Mouse (Mus musculus): Measurements from ENCODE around the gene Nt5dc1. TPM values are rescaled to one million over a fixed set of nuclear protein-coding genes. Genes with fewer than 3 reads are reported as not detected.
"Not testable (repeated sequence)": the region's sequence is repeated elsewhere in the genome, so short reads cannot be mapped to it uniquely, and the experiment has no call there.

Nt5dc1 gene
- total RNA-seq, 1 experiment from 2014 or later, result 27.9 TPM

DNA sequence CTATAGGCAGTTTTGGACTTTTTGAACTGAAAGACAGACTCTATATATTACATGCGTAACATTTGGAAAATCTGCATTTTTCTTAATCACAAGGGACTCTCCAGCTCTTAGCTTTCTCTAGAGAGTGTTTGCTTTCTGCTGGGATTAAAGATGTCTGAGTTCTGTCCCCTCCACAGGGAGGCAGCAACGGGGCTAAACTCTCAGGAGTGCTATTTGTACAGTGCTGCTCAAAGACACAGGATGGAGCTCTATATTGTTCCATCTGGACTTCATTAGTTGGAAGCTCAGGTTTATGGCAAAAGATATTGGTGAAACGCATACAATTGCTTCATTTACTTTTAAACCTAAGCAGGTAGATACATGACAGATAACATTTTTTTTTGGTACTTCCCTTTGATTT, 105.8 kb downstream of the Nt5dc1 start:
- DNase-seq, result no peak

DNA sequence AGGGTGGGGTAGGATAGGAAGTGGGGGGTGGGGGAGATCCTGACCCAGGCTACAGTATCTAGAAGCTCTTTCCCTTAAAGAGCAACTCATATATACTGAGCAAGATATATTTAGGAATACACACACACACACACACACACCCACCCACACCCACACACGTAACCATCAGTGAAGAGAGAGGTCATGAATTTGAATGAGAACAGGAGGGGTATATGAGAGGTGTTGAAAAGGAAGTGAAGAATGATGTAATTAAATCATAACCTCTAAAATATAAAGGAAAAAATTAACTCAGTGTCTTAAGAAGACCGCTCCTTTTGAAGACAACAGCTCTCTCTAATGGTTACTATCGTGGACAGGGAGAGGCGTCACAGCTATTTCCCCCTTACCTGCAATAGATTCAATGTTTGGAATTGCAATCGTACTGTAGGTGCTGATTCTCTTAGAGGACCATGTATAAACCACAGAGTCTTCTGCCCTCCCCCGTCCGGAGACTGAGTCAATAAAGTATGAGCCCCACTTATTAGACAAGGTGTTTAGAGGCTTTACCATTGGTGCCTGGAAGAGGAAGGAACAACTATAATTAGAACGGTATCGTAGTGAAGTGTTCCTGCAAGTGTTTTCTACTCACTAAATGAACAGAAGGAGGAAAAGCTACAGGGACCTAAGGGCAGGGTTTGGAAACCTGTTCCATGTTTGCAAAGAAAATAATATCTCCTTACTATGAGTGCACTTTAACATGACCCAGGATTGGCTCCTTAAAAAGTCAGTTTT, 108.3 kb downstream of the Nt5dc1 start:
- no peak for DNase-seq

DNA sequence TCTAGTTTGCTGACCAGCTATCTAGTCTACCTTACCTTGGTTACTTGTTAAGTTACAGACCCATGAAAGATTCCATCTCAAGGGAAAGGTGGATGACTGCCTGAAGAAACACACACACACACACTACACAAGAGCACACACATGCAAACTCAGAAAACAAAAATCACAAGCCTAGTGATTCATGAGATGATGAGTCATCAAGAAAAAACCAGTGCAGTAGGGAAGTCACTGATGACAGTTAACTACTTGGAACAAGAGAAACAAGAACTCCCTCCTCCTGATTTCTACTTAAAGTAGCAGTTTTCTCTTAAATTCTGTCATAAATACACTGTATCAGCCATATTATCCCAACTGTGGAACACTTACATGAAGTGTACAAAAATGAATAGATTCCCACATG, 111.3 kb downstream of the Nt5dc1 start:
- DNase-seq, result no peak

DNA sequence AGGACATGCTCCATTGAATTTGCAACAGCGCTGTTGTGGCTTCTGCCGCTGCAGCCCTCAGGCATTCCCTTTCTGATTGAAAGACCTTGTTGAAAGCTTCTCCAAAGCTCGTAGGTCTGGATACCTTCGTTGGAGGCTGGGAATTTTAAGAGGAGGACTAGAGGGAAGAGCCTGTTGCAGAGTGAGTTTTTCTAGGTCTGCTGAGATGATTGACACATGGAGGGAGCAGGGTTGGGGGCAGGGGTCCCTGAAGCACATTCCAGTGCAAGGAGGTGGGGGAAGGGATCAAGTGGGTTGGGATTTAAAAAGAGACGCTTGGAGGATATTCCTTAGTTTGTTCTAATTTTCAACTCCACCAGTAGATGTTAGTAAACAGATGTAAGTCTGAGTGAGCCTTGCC, 118.0 kb downstream of the Nt5dc1 start:
- no peak for DNase-seq

DNA sequence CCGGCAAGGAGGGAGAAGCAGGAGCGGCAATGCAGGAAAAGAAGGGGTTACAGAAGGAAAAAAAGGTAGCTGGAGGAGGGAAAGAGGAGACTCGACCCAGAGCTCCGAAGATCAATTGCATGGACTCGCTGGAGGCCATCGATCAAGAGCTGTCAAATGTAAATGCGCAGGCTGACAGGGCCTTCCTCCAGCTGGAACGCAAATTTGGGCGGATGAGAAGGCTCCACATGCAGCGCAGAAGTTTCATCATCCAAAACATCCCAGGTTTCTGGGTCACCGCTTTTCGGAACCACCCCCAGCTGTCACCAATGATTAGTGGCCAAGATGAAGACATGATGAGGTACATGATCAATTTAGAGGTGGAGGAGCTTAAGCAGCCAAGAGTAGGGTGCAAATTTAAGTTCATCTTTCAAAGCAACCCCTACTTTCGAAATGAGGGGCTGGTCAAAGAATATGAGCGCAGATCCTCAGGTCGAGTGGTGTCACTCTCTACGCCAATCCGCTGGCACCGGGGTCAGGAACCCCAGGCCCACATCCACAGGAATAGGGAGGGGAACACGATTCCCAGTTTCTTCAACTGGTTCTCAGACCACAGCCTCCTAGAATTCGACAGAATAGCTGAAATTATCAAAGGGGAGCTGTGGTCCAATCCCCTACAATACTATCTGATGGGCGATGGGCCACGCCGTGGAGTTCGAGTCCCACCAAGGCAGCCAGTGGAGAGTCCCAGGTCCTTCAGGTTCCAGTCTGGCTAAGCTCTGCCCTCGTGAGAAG, 120.2 kb downstream of the Nt5dc1 start:
- no peak for DNase-seq

DNA sequence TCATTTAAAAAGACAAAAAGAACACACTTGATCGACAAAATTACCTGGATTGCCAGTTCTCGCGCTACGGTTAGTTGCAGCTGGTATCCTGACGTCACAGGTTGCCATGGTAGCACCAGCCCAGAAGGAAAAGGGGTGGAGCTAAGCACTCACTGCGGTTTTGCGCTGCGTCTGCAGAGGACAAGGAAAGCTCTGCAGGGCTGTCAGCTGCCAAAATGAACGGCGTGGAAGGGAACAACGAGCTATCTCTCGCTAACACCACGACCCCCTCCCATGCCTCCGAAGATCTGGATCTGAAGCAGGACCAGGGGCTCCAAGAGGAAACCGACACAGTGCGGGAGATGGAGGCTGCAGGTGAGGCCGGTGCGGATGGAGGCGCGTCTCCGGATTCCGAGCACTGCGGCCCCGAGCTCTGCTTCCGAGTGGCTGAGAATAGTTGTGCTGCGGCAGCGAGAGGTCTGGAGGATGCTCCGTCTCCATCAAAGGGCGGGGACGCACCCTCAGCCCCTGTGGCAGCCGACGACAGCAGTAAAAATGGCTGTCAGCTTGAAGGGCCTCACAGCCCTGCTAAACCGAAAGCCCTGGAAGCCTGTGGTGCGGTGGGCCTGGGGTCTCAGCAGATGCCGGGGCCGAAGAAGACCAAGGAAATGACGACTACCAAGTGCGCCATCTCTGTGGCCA, 120.9 kb downstream of the Nt5dc1 start, which contains the start of gene Tspyl4:
Gene Tspyl4, plus strand, starts transcription at position 144 of the 681 bp plus-strand sequence.
- peak; percentile 89 for DNase-seq

DNA sequence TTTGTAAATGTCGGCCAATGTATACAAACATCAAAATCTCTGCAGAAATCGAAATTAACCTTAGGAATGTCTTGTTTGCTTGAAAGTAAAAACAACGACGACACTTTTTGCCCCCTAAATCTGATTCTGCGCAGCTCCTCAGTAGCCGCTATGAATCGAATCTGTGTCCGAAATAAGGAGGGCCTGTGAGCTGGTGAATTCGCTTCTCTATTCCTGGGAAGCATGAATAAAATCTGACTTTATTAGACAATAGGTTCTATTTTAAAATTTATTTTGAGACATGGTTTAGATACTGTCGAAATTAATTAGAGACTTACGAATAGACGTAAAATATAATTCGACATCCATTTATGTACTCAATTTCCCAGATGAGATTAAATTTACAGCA, 121.4 kb downstream of the Nt5dc1 start:
- no peak for DNase-seq

DNA sequence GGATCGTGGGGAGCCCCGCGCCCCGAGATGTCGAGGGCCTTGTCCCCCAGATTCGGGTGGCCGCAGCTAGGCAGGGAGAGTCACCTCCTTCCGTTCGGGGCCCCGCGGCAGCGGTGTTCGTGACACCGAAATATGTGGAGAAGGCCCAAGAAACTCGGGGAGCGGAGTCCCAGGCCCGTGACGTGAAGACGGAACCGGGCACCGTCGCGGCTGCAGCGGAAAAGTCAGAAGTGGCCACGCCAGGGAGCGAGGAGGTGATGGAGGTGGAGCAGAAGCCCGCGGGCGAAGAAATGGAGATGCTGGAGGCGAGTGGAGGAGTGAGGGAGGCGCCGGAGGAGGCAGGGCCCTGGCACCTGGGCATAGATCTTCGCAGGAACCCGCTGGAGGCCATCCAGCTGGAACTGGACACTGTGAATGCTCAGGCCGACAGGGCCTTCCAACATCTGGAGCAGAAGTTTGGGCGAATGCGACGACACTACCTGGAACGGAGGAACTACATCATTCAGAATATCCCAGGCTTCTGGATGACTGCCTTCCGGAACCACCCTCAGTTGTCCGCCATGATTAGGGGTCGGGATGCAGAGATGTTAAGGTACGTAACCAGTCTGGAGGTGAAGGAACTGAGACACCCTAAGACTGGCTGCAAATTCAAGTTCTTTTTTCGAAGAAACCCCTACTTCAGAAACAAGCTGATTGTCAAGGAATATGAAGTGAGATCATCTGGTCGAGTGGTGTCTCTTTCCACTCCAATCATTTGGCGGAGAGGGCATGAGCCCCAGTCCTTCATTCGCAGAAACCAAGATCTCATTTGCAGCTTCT, 135.7 kb downstream of the Nt5dc1 start:
- DNase-seq, result peak; percentile 62

DNA sequence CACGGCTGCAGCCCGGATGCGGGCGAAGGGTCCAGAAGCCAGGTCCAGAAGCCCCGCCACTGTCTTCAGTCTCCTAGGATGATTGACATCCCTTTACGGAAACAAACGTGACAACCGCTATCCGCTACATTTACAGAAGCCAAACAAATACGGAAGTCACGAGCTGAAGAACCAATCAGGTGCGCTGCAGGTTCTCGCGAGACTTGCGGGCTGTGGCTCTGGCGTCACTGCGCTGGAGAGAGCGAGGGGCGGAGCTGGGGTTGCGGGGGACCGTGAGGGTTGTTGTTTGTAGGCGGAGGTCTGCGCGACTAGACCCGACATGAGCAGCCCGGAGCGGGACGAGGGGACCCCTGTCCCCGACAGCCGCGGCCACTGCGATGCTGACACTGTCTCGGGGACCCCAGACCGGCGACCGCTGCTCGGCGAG, 136.4 kb downstream of the Nt5dc1 start, which contains the start of gene Tspyl1:
Gene Tspyl1, plus strand, starts transcription at position 229 of the 427 bp plus-strand sequence.
- peak; percentile 98 for DNase-seq

DNA sequence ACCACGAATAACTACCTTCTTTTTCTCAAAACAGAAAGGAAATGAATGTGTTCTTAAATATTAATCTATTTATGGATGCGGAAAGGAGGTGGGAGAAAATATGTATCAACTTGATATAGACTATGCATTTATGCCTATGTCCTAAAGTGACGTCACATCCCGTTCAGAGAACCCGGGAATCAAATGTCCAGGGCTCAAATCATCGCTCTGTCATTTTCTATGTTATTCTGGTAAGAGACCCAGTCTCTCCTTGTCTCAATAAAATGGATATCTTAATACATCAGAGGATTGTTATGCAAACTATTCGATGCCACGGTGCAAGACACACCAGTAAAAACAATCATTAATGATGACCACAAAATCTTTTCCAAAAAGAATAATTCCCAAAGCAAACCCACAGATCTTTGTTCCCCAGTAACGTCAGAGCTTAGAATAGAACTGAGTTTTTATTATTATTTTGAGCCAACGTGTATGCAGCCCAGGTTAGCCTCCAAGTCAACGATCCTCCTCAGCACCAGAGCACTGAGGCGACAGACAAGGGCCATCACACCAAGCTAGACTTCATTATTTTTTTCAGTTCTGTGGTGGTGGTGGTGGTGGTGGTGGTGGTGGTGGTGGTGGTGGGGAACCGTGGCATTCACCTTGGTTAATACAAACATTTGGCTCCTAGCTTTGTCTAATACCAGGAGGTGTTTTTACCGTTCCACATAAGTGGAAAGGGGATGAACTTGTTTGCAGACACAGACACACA, 137.0 kb downstream of the Nt5dc1 start:
- no peak for DNase-seq

DNA sequence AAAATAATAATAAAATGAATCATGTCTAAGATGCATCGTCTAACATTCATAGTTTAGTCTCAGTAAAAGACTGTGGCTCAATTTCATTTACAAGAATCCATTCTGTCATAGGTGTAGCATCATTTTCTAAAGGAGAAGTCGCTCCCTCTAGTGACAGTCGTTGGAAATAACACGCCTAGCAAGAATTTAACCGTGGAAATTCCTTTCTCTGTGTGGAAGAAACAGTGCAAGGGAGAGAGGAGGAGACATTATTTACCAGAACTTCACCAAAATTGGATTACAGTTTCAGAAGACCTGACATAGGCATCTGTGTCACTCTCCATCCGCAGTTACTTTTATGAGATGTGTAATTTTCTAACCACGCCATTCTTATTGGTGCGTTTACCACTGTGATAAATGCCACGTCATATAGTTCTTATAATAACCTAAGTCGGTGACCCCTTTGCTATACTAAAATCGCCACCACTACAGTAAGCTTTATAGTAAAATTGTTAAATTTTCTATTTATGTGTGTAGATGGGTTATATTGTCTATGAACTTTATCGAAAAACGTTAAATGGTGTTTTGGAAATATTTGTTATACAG, 137.7 kb downstream of the Nt5dc1 start:
- no peak for DNase-seq

DNA sequence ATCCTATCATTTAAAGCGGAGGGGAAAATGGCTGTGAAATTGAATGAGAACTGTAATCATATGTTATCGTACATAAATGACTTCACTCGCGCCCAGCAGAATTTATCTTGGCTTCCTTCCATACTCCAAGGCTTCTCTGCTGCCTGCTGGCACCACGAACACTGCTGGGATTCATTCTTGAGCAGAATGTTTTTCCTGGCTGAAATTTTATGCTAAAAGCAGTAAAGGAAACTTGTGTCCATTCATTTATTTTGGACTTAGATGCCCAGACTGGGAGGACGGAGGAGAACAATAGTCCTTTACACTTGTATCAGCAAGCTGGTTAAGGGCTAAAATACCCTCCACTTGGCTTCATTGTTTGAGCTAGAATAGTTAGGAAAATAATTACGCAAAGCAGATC, 146.7 kb downstream of the Nt5dc1 start:
- DNase-seq, result no peak

DNA sequence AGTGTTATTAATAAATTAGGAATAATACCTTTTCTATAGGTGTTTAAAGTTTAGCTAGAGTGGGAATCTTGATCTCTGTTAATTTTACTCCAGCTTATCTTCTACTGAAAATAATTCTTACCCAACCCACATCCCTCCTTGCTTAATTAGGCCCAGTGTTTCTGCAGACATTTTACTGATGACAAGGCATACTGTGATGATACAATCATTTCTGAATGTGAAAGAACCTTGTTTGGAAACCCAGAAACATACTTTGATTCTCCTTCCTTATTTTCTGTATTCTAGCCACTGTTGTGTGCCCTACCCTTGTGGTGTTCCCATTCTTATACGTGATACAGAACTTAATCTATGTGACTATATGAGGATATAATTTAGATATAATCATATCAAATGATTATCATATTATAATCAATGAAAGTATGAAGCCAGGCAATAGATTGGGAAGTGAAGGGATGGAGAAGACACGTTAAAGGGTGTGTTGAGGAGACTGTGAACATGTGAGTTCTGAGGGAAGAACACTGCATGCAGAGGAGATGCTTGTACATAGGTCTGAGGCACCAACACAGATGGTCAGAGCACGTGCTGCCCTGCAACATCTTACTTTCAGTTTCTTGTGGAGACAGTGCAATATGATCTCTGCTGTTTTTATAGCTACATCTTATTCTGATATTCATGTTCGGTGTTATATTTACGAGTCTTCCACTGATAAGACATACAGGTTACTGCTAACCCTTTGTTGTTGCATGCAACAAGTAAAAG, 150.9 kb downstream of the Nt5dc1 start:
- DNase-seq, result no peak

DNA sequence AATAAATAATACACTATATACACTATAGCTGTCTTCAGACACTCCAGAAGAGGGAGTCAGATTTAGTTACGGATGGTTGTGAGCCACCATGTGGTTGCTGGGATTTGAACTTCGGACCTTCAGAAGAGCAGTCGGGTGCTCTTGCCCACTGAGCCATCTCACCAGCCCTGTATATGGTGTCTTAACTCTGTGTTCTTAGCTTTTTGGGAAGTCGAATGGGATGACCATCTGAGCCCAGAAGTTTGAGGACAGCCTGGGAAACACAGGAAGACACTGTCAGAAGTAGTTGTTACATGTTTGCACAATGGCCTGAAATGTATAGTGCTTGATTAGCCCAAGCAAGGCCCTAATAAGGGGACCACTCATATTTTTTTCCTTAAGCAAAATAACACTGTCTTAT, 153.2 kb downstream of the Nt5dc1 start:
- no peak for DNase-seq

DNA sequence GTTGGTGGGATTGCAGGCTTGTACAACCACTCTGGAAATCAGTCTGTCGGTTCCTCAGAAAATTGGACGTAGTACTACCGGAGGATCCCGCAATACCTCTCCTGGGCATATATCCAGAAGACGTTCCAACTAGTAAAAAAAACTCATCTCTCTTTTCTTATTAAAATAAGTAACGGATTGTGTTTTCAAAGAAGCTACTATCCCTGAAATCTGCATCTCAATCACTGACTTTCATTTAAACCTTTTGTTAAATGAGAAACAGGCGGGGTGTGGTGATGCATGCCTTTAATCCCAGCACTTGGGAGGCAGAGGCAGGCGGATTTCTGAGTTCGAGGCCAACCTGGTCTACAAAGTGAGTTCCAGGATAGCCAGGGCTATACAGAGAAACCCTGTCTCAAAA, 165.5 kb downstream of the Nt5dc1 start:
- DNase-seq, result not testable (repeated sequence)

DNA sequence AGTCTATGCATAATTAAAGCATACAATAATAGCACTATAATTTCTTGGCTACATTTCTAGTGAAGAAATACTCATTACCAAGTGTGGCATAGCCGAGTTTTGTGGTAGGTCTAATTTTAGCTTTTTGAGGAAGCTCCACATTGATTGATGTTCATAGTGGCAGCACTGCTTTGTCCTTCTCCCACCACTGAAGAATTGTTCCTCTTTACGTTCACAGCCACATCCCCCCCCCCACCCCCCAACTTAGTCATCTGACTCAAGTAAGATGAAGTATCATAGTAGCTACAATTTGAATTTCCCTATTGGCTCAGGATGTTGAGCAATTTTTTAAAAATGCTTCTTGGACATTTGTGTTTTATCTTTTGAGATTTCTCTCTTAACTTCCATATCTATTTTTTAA, 168.8 kb downstream of the Nt5dc1 start:
- DNase-seq, result no peak

DNA sequence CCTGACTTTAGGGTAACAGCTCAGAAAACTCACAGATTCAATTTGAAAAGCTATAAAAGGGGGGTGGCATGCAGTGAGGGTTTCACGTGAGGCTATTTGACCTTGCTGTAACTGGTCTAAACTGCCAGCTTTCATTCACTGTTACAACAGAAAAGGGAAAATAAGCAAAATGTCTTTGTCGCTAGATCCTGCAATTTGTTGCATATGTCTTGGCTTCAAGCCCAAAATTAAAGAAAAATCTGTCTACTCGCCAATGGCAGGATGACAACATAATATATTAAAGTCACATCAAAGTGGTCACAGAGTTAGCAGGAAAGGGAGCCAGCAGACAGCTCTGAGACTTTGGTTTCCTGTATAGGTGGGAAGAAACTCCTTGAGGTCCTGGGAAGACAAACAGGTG, 170.6 kb downstream of the Nt5dc1 start:
- no peak for DNase-seq

DNA sequence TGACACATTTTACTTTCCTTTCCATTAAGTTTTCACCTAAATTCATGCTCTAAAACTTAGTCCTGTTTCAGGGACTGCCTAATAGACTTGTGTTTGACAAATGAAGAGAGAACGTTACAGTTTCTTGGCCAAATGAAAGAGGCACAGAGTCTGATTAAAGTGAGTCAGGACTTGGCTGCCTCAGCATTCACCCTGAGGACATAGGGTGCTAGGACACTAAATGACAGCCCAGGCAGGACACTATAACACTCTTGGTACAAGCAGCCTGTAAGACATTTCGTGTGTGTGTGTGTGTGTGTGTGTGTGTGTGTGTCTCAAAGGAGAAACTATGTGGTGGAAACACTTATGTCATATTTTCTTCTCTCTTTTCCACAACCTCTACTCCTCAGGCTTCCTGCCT, 172.2 kb downstream of the Nt5dc1 start:
- no peak for DNase-seq

DNA sequence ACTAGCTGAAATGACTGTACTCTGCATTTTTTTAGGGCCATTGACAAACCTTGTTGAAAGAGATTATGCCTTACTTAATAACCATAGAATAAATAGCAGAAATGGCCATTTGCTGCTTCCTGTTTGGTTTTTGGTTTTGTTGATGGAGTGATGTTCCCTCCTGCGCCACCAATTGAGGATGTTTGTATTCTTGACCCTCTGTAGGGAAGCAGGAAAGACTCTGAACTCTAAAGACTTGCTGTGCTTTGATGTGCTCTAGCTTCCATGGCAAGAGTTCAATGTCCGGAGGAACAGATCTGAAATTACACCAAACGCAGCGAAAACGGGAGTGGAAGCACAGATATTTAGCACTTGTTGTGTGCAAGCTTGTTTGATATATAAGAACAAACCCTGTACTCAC, 173.6 kb downstream of the Nt5dc1 start:
- no peak for DNase-seq

DNA sequence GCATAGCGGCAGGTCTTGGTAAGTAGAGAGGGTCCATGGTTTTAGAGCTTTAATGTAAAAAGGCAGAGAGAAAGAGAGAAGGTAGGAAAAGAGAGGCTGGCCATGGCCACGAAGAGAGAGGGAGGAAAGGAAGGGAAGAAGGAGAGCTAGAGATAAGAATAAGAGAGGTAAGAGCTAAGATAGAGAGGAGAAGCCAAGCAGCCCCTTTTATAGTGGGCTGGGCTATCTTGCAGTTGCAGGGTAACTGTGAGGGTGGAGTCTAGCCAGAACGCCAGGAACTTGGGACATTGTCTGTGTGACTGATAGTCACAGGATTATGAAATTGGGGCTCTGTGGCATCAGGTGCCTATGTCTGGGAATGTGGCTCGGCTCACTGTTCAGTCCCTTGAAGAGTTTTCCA, 179.8 kb downstream of the Nt5dc1 start:
- no peak for DNase-seq

All from adrenal gland, postnatal 25 days (tissue).